Mouse (Mus musculus) liver, embryonic 11.5 days (tissue): ENCODE results near the gene Olfr510. TPM values are rescaled to one million over a fixed set of nuclear protein-coding genes. Genes with fewer than 3 reads are reported as not detected.
"Not testable (repeated sequence)": the region's sequence is repeated elsewhere in the genome, so short reads cannot be mapped to it uniquely, and the experiment has no call there.

ENCODE experiments used
- ATAC-seq: fragments of 200-750 bp; cut with Nextera tagmentation; replicated peaks from 2 replicates; pipeline ENCODE4 v1.8.0; 2017; ENCODE audit warnings: moderate number of reproducible peaks, mild to moderate bottlenecking, moderate TSS enrichment, moderate library complexity; ENCODE audit not compliant: low FRiP score
- DNase-seq: peaks from one replicate; pipeline ENCODE4 v3.0.0-alpha.2; 2017; ENCODE audit warnings: low spot score
- H3K27ac ChIP-seq: fragments of 300-500 bp; sonication (generic); 2 replicates; pipeline ENCODE4 v1.5.1; 2014; ENCODE audit warnings: mild to moderate bottlenecking, low read depth, low read length, control low read depth
- H3K27me3 ChIP-seq: fragments of 300-500 bp; sonication (generic); replicated peaks from 2 replicates; pipeline ENCODE4 v1.6.1; 2014; ENCODE audit warnings: low read length, mixed read lengths; ENCODE audit not compliant: control insufficient read depth, insufficient read depth
- H3K36me3 ChIP-seq: fragments of 300-500 bp; sonication (generic); 2 replicates; pipeline ENCODE4 v1.6.1; 2014; ENCODE audit warnings: mild to moderate bottlenecking, low read length, moderate library complexity, mixed read lengths; ENCODE audit not compliant: control insufficient read depth, insufficient read depth
- H3K4me1 ChIP-seq: fragments of 300-500 bp; sonication (generic); replicated peaks from 2 replicates; pipeline ENCODE4 v1.6.1; 2014; ENCODE audit warnings: low read length, mixed read lengths; ENCODE audit not compliant: control insufficient read depth, insufficient read depth
- H3K4me2 ChIP-seq: fragments of 300-500 bp; sonication (generic); 2 replicates; pipeline ENCODE4 v1.6.1; 2014; ENCODE audit warnings: mild to moderate bottlenecking, control low read depth, moderate library complexity
- H3K4me3 ChIP-seq: fragments of 300-500 bp; sonication (generic); 2 replicates; pipeline ENCODE4 v1.5.1; 2014; ENCODE audit warnings: low read depth, low read length, control low read depth
- H3K9ac ChIP-seq: fragments of 300-500 bp; sonication (generic); 2 replicates; pipeline ENCODE4 v1.6.1; 2014; ENCODE audit warnings: low read depth, low read length, control low read depth
- H3K9me3 ChIP-seq: fragments of 300-500 bp; sonication (generic); 2 replicates; pipeline ENCODE4 v1.6.1; 2016; ENCODE audit warnings: low read length, inconsistent platforms, mixed read lengths; ENCODE audit not compliant: control insufficient read depth
- WGBS: fragments of 180-500 bp; shearing (Covaris S2); extraction: QIAGEN DNeasy Blood & Tissue Kit; methylation state at CpG from one replicate; pipeline ENCODE4 v1.1.7; 2014; 5-methylcytosine and 5-hydroxymethylcytosine counted together
- polyA plus RNA-seq: library from polyadenylated mRNA; unstranded; fragments of >200 nt; fragmentation: Nextera tagmentation; extraction: Ambion mirVana; gene quantifications from 2 replicates; pipeline ENCODE4 v1.2.1, GENCODE M21; 2014

Olfr510 gene
- polyA plus RNA-seq: not detected in 2 replicates

GRCm38 (mm10) chr7:108666118-108666517 lies at the start of gene Olfr510:
TSS of gene Olfr510 (plus strand) at chr7:108666418.
- Histone ChIP-seq H3K27me3 (no peaks in the 10 kb centered on the region), H3K4me3 (no peak within 1 kb of the TSS), H3K4me1 (no peaks in the 10 kb centered on the region), H3K36me3 (no peaks in the 10 kb centered on the region), H3K4me2 (no peak within 1 kb of the TSS), H3K9ac (no peak within 1 kb of the TSS), H3K27ac (no peak within 1 kb of the TSS), H3K9me3 (no peaks in the 10 kb centered on the region)
- ATAC-seq (no peak), DNase-seq (no peak)
- 83% methylated on average over 1 of the region's 1 CpGs for WGBS

GRCm38 (mm10) chr7:108616781-108617180 lies 49.4 kb upstream of the Olfr510 start:
- H3K27ac ChIP-seq, H3K36me3 ChIP-seq, H3K9me3 ChIP-seq, H3K4me1 ChIP-seq, H3K4me2 ChIP-seq, H3K4me3 ChIP-seq, DNase-seq, H3K27me3 ChIP-seq, H3K9ac ChIP-seq, ATAC-seq: not testable (repeated sequence)
- 73% methylated on average over 3 of the region's 3 CpGs for WGBS

- Histone ChIP-seq H3K27ac (no peak within 1 kb of the TSS), H3K4me1 (no peaks in the 10 kb centered on the region), H3K4me3 (no peak within 1 kb of the TSS), H3K9ac (no peak within 1 kb of the TSS), H3K36me3 (no peaks in the 10 kb centered on the region), H3K9me3 (no peaks in the 10 kb centered on the region), H3K4me2 (no peak within 1 kb of the TSS), H3K27me3 (no peaks in the 10 kb centered on the region)
- 74% methylated on average over 2 of the region's 2 CpGs for WGBS
- DNase-seq: no peak
- no peak for ATAC-seq
These were observed 44.7 kb upstream of the Olfr510 start, which contains the start of gene Olfr507 for GRCm38 (mm10) chr7:108621514-108621913. TSS of gene Olfr507 (plus strand) at chr7:108621814.

- WGBS: 74% methylated on average over 3 of the region's 3 CpGs
These were observed 36.5 kb upstream of the Olfr510 start, which contains the start of gene Olfr508 for GRCm38 (mm10) chr7:108629694-108630093. TSS of gene Olfr508 (plus strand) at chr7:108629994.

GRCm38 (mm10) chr7:108651806-108652205 lies 14.4 kb upstream of the Olfr510 start, which contains the start of gene Olfr509:
TSS of gene Olfr509 (minus strand) at chr7:108651906.
- DNase-seq (no peak), ATAC-seq (no peak)
- Histone ChIP-seq H3K9me3 (no peaks in the 10 kb centered on the region), H3K9ac (no peak within 1 kb of the TSS), H3K4me2 (no peak within 1 kb of the TSS), H3K4me1 (no peaks in the 10 kb centered on the region), H3K36me3 (no peaks in the 10 kb centered on the region), H3K27ac (no peak within 1 kb of the TSS), H3K27me3 (no peaks in the 10 kb centered on the region), H3K4me3 (no peak within 1 kb of the TSS)

More at GRCm38 (mm10) chr7:108629694-108630093, 36.5 kb upstream of the Olfr510 start, which contains the start of gene Olfr508:
- H3K36me3 ChIP-seq: no peaks in the 10 kb centered on the region
- no peak within 1 kb of the TSS for H3K9ac ChIP-seq
- no peaks in the 10 kb centered on the region for H3K4me1 ChIP-seq
- no peak within 1 kb of the TSS for H3K27ac ChIP-seq
- H3K4me3 ChIP-seq: no peak within 1 kb of the TSS
- DNase-seq (no peak), ATAC-seq (no peak)
- H3K4me2 ChIP-seq: no peak within 1 kb of the TSS
- H3K9me3 ChIP-seq: no peaks in the 10 kb centered on the region
- H3K27me3 ChIP-seq: no peaks in the 10 kb centered on the region

- DNase-seq: no peak
- WGBS: 85% methylated on average over 3 of the region's 3 CpGs
- no peak overlapping the region for H3K4me3 ChIP-seq
These were observed 3.8 kb upstream of the Olfr510 start for GRCm38 (mm10) chr7:108662419-108662818.

GRCm38 (mm10) chr7:108671058-108671457 lies 4.8 kb downstream of the Olfr510 start:
- Histone ChIP-seq H3K9me3 (no peaks in the 10 kb centered on the region), H3K4me2 (no peak overlapping the region), H3K36me3 (no peaks in the 10 kb centered on the region), H3K27ac (no peak overlapping the region), H3K4me3 (no peak overlapping the region), H3K27me3 (no peaks in the 10 kb centered on the region), H3K4me1 (no peaks in the 10 kb centered on the region), H3K9ac (no peak overlapping the region)
- DNase-seq: no peak
- ATAC-seq: no peak
- WGBS: 56% methylated on average over 1 of the region's 1 CpGs

More at GRCm38 (mm10) chr7:108662419-108662818, 3.8 kb upstream of the Olfr510 start:
- no peaks in the 10 kb centered on the region for H3K27me3 ChIP-seq
- H3K4me2 ChIP-seq: no peak overlapping the region
- ATAC-seq: no peak
- no peaks in the 10 kb centered on the region for H3K36me3 ChIP-seq
- H3K9me3 ChIP-seq: no peaks in the 10 kb centered on the region
- H3K4me1 ChIP-seq: no peaks in the 10 kb centered on the region
- H3K27ac ChIP-seq: no peak overlapping the region
- no peak overlapping the region for H3K9ac ChIP-seq

GRCm38 (mm10) chr7:108678886-108679285 lies 12.7 kb downstream of the Olfr510 start:
- DNase-seq (no peak), ATAC-seq (no peak)
- Histone ChIP-seq H3K36me3 (no peaks in the 10 kb centered on the region), H3K9me3 (no peaks in the 10 kb centered on the region), H3K27ac (no peak overlapping the region), H3K27me3 (no peaks in the 10 kb centered on the region), H3K4me1 (no peaks in the 10 kb centered on the region), H3K4me3 (no peak overlapping the region), H3K9ac (no peak overlapping the region), H3K4me2 (no peak overlapping the region)
- WGBS: 79% methylated on average over 4 of the region's 4 CpGs

GRCm38 (mm10) chr7:108713020-108713419 lies 46.8 kb downstream of the Olfr510 start, which contains the start of gene Olfr512:
TSS of gene Olfr512 (plus strand) at chr7:108713320.
- H3K9ac ChIP-seq: no peak within 1 kb of the TSS
- H3K9me3 ChIP-seq: no peaks in the 10 kb centered on the region
- no peak within 1 kb of the TSS for H3K4me3 ChIP-seq
- no peaks in the 10 kb centered on the region for H3K4me1 ChIP-seq
- H3K27me3 ChIP-seq: no peaks in the 10 kb centered on the region
- no peak within 1 kb of the TSS for H3K4me2 ChIP-seq
- ATAC-seq (no peak), DNase-seq (no peak)
- H3K27ac ChIP-seq: no peak within 1 kb of the TSS
- H3K36me3 ChIP-seq: no peaks in the 10 kb centered on the region
